Mouse (Mus musculus) kidney, embryonic 15.5 days (tissue): Measurements from ENCODE around the gene Ak1. TPM values are rescaled to one million over a fixed set of nuclear protein-coding genes. Genes with fewer than 3 reads are reported as not detected.

Source experiments
- ATAC-seq: fragments of 200-750 bp; cut with Nextera tagmentation; replicated peaks from 2 replicates; pipeline ENCODE4 v1.8.0; 2017; ENCODE audit warnings: moderate TSS enrichment; ENCODE audit not compliant: low FRiP score
- H3K27ac ChIP-seq: fragments of 300-500 bp; sonication (generic); 2 replicates; pipeline ENCODE4 v1.5.1; 2015; ENCODE audit warnings: mild to moderate bottlenecking, inconsistent platforms
- H3K27me3 ChIP-seq: fragments of 300-500 bp; sonication (generic); 2 replicates; pipeline ENCODE4 v1.6.1; 2015; ENCODE audit warnings: inconsistent platforms
- H3K36me3 ChIP-seq: fragments of 300-500 bp; sonication (generic); 2 replicates; pipeline ENCODE4 v1.6.1; 2015; ENCODE audit warnings: inconsistent platforms
- H3K4me1 ChIP-seq: fragments of 300-500 bp; sonication (generic); 2 replicates; pipeline ENCODE4 v1.6.1; 2015; ENCODE audit warnings: inconsistent platforms
- H3K4me2 ChIP-seq: fragments of 300-500 bp; sonication (generic); 2 replicates; pipeline ENCODE4 v1.6.1; 2015; ENCODE audit warnings: moderate library complexity, mild to moderate bottlenecking, inconsistent platforms
- H3K4me3 ChIP-seq: fragments of 300-500 bp; sonication (generic); replicated peaks from 2 replicates; pipeline ENCODE4 v1.5.1; 2015; ENCODE audit warnings: mild to moderate bottlenecking, inconsistent platforms
- H3K9ac ChIP-seq: fragments of 300-500 bp; sonication (generic); 2 replicates; pipeline ENCODE4 v1.6.1; 2015; ENCODE audit warnings: mild to moderate bottlenecking, inconsistent platforms
- H3K9me3 ChIP-seq: fragments of 300-500 bp; sonication (generic); replicated peaks from 2 replicates; pipeline ENCODE4 v1.6.1; 2016; ENCODE audit warnings: inconsistent platforms
- WGBS: fragments of 180-500 bp; shearing (Covaris S2); methylation state at CpG from one replicate; pipeline ENCODE4 v1.1.7; 2015; ENCODE audit warnings: mixed read lengths; 5-methylcytosine and 5-hydroxymethylcytosine counted together
- polyA plus RNA-seq: library from polyadenylated mRNA; unstranded; fragments of >200 nt; fragmentation: Nextera tagmentation; extraction: Ambion mirVana; gene quantifications from 2 replicates; pipeline ENCODE4 v1.2.1, GENCODE M21; 2015

Ak1 gene
- polyA plus RNA-seq, 1 experiment from 2014 or later: 32.6 TPM

DNA sequence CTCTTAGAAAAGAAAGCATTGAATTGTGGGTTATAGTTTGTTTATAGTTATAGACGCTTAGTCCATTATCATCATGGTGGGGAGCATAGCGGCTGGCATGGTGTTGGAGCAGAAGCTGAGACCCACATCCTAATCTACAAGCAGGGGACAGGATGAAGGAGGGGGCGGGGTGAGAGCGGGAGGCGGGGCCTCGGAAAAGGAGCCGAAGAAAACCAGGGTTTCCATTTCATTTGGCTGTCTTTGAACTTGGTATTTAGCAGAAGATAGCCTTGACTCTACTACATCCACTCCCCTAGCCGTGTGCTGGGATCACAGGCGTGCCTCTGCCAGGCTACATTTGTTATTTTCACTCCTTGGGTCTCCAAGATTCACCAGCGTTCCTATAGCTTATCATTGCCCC, 16.9 kb upstream of the Ak1 start:
- peaks cover 47% of the 10 kb centered on the region for H3K4me1 ChIP-seq
- H3K27ac ChIP-seq: no peak overlapping the region
- no peaks in the 10 kb centered on the region for H3K27me3 ChIP-seq
- no peak overlapping the region for H3K4me3 ChIP-seq
- no peak overlapping the region for H3K9ac ChIP-seq
- H3K4me2 ChIP-seq: no peak overlapping the region
- H3K9me3 ChIP-seq: no peaks in the 10 kb centered on the region
- no peak for ATAC-seq
- WGBS: 47% methylated on average over 10 of the region's 10 CpGs
- no peaks in the 10 kb centered on the region for H3K36me3 ChIP-seq

DNA sequence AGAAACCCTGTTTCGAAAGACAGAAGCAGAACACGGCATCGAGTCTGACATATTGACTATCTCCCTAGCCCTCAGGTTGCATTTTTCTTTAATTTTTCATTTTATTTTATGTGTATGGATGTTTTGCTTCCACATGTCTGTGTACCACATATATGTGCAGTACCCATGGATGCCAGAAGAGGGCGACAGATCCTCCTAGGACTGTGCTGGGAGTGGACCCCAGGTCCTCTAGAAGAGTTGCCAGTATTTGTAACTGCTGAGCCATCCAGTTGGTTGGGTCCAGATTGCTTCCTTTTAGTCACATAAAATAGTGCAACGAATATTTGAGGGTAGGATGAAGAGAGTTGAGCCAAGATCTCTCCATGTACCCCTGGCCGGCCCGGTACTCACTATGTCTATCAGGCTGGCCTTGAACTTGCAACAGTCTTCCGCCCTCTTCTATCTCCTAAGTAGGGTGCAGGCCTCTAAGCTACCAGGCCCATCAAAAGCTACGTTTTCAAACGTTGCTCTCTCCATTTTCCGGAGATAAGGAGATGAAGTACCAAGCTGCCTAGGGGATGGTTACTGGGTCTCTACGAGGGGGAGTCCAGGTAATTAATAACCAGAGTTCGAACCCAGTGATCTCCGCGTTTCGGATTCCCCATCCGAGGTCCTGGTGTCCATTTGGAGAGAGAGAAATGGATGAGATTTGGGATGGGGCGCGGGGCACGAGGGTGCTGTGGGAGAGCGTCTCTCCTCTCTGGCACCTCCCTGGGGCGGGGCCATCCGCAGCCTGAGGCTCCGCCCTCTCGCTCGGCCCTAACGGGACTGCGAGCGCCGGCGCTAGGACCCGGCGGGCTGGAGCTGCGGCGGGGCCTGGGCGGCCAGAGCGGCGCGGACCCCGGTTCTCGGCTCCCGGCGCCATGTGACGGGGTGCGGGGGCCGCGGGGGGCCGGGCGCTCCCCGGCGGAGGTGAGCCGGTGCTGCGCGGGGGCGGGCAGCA, 15.1 kb upstream of the Ak1 start:
- 12% methylated on average over 48 of the region's 55 CpGs for WGBS
- Histone ChIP-seq H3K4me1 (peaks cover 59% of the 10 kb centered on the region), H3K9me3 (no peaks in the 10 kb centered on the region), H3K27ac (peak overlapping the region; percentile 84), H3K36me3 (no peaks in the 10 kb centered on the region), H3K4me2 (peak overlapping the region; percentile 98), H3K27me3 (no peaks in the 10 kb centered on the region), H3K4me3 (peak overlapping the region; percentile 79), H3K9ac (peak overlapping the region; percentile 76)
- peak; percentile 76 for ATAC-seq

DNA sequence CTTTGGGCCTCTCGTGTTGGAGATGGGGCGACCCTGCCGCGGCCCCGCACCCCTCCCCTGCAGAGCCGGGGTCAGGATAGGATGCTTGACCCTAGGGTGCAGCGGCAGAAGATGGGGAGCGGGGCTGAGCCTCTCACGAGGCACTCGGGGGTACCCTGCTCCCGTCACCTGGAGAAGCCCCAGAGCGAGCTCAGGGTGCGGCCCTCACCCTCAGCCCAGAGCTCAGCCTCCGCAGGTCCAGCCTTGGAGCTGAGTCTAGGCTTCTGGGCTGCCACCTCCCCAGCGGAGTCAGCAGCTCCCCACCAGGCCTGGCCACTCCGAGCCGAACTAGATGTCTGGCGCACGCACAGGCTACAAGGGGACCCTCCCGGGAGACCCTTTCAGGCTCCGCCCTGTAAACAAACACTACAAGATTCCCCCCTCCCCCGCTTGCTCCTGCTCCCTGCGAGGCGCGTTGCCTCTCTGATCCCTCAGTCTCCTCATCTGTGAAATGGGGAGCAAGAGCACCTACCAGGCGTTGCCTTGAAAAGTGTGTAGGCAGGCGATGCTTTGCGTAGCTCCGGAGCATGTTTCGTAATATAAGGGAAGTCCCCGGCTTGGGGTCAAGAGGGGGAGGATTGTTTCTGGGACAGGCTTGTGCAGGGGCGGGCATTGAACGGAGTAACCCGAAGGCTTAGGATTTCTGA, 14.2 kb upstream of the Ak1 start:
- peak overlapping the region; percentile 79 for H3K4me3 ChIP-seq
- H3K27ac ChIP-seq: peak overlapping the region; percentile 84
- 5% methylated on average over 34 of the region's 34 CpGs for WGBS
- peak overlapping the region; percentile 98 for H3K4me2 ChIP-seq
- H3K9me3 ChIP-seq: no peaks in the 10 kb centered on the region
- H3K36me3 ChIP-seq: peaks cover 5% of the 10 kb centered on the region; the same call in 1 of the 2 replicates
- peaks cover 49% of the 10 kb centered on the region for H3K4me1 ChIP-seq
- peak; percentile 35 for ATAC-seq
- peak overlapping the region; percentile 76 for H3K9ac ChIP-seq
- H3K27me3 ChIP-seq: no peaks in the 10 kb centered on the region

DNA sequence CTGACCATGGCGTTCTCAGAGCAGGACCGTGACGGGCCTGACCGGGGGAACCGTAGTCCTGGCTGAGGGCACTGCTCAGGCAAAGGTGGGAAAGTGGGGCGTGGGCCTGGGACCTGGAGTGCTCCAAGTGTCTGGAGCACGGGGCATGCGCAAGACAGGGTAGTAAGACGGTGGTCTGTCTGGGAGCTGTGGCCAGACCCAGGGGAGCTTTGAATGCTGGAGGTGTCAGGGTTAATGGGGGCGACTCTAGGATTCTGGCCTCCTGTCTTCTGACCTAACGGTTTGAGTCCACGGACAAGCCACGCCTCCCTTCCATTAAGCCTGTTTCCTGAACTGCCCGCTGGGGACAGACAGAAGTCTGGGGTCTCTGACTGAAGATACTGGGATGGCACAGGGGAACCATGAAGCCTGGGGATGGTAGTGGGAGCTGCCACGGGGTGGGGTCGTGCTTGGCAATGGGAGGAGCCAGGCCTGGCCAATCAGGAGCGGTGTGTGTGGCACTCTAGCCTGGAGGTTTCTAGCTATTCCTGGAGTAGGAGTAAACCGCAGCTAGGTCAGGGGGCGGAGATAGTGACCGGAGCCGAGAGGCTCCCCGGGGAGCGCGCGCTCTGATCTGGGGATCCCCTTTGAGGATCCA, 13.3 kb upstream of the Ak1 start:
- H3K4me3 ChIP-seq: peak overlapping the region; percentile 79
- H3K9me3 ChIP-seq: no peaks in the 10 kb centered on the region
- 0 out of 2 replicates have a peak overlapping the region, but pooled peaks have one; percentile 11 for H3K9ac ChIP-seq
- peak; percentile 61 for ATAC-seq
- no peaks in the 10 kb centered on the region for H3K27me3 ChIP-seq
- WGBS: 5% methylated on average over 25 of the region's 25 CpGs
- peaks cover 46% of the 10 kb centered on the region for H3K4me1 ChIP-seq
- peak overlapping the region; percentile 98 for H3K4me2 ChIP-seq
- peak overlapping the region; percentile 84 for H3K27ac ChIP-seq
- H3K36me3 ChIP-seq: peaks cover 13% of the 10 kb centered on the region

DNA sequence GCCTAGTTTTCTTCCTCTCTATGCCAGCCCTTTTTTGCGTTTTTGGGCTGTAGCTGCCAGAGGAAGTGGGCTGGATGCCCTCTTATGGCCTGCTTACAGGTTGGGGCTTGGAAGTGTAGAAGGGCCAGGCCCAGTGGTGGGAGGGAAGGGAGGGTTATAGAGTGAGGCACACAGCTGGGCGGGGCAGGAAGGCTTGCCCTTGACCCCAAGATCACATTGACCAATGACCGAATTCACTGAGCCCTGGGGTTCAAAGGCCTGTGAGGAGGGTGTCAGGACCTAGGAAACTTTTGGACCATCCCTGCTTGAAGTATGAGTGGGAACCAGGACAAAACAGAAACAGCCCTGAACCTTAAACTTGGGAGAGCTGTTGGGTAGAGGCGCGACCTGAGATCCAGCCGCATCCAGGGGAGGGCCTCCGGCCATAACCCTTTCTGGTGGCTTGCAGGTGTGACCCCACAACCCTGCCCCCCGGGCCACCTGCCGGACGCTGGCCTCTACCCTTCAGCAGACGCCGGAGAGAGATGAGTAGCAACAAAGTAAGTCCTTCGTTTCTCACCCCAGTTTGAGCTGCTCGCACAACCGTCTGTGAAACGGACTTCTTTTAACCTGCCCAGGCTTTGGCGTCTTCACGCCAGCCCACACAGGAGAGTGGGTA, 12.7 kb upstream of the Ak1 start:
- no peaks in the 10 kb centered on the region for H3K27me3 ChIP-seq
- peak overlapping the region; percentile 79 for H3K4me3 ChIP-seq
- H3K9ac ChIP-seq: 0 out of 2 replicates have a peak overlapping the region, but pooled peaks have one; percentile 11
- peaks cover 46% of the 10 kb centered on the region for H3K4me1 ChIP-seq
- 39% methylated on average over 18 of the region's 18 CpGs for WGBS
- H3K27ac ChIP-seq: peak overlapping the region; percentile 84
- peak; percentile 21; the same call in 1 of the 2 replicates for ATAC-seq
- no peaks in the 10 kb centered on the region for H3K9me3 ChIP-seq
- H3K4me2 ChIP-seq: peak overlapping the region; percentile 98
- peaks cover 16% of the 10 kb centered on the region for H3K36me3 ChIP-seq

DNA sequence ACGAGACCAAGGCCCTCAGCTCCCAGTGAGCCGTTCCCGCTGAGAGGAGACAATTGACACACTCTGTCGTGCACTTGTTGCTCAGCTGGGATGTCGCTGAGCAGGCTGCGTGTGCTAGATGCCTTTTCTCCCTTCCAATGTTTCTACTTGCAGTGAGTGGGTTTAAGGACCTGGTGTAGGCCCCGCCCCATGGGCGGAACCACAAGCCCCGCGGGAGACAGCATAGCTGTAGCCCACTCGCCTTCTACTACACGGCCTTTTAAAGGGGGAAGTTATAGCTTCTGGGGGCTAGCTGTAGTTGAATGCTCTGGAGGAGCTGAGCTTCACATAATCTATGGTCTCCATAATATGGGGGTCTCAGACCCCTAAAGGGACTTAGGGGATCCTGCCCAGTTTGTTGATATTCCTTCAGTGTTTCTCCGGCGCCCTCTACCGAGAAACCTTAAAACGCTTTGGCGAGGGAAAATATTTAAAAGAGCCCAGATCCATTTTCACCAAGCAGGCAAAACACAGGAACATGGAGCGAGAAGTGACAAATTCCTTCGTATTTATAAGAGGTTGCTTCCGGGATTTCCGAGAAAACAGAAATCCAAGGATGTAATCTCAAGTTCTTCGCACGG, 10.8 kb upstream of the Ak1 start:
- no peak overlapping the region; the same call in 1 of the 2 replicates for H3K9ac ChIP-seq
- H3K36me3 ChIP-seq: peaks cover 28% of the 10 kb centered on the region
- no peak for ATAC-seq
- H3K4me3 ChIP-seq: peak overlapping the region; percentile 49
- 17% methylated on average over 23 of the region's 23 CpGs for WGBS
- H3K4me2 ChIP-seq: peak overlapping the region; percentile 70
- H3K27me3 ChIP-seq: no peaks in the 10 kb centered on the region
- peak overlapping the region; percentile 30 for H3K27ac ChIP-seq
- H3K9me3 ChIP-seq: no peaks in the 10 kb centered on the region
- peaks cover 46% of the 10 kb centered on the region for H3K4me1 ChIP-seq

DNA sequence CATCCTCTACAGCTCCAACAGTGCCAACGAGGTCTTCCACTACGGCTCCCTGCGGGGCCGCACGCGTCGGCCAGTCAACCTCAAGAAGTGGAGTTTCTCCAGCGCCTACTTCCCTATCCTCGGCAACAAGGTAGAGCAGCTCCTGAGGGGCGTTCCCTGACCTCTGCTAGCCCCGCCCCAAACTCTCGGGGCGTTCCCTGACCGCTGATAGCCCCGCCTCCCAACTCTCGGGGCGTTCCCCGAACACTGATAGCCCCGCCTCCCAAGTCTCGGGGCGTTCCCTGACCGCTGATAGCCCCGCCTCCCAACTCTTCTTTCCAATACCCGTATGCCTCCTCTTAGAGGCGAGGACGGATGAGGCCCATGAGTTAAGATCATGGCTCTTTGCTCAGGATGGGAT, 9.3 kb upstream of the Ak1 start:
- H3K4me2 ChIP-seq: no peak overlapping the region
- 75% methylated on average over 26 of the region's 26 CpGs for WGBS
- no peak for ATAC-seq

DNA sequence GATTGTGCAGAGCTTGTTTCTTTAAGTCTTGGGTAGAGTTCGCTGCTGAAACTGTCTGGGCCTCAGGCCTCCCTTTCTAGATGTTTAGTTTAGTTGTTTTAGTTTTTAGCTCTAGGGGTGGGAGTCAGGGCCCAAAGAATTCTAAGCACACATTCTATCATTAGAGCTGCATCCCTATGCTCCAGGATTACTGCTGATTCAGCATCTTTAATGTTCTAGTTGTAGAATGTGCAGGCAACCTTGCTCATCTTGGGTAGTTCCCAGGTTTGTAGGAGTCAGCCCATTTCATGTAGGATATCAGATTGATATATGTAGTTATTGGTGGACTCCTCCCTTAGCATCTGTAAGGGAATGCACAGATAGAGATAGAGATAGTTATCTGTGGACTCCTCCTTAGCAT, 4.4 kb upstream of the Ak1 start:
- Histone ChIP-seq H3K4me3 (no peak overlapping the region), H3K9me3 (peaks cover 4% of the 10 kb centered on the region; the same call in 1 of the 2 replicates), H3K9ac (no peak overlapping the region), H3K4me2 (no peak overlapping the region), H3K27ac (no peak overlapping the region), H3K36me3 (peaks cover 48% of the 10 kb centered on the region), H3K4me1 (peaks cover 42% of the 10 kb centered on the region), H3K27me3 (no peaks in the 10 kb centered on the region)
- no peak for ATAC-seq
- 95% methylated on average over 1 of the region's 1 CpGs for WGBS

More for the DNA sequence above, 9.3 kb upstream of the Ak1 start:
- Histone ChIP-seq H3K4me3 (no peak overlapping the region), H3K27me3 (no peaks in the 10 kb centered on the region), H3K27ac (no peak overlapping the region), H3K4me1 (peaks cover 36% of the 10 kb centered on the region), H3K36me3 (peaks cover 41% of the 10 kb centered on the region), H3K9me3 (0 out of 2 replicates have a peak, but pooled peaks cover under 1% of the 10 kb centered on the region), H3K9ac (no peak overlapping the region)

DNA sequence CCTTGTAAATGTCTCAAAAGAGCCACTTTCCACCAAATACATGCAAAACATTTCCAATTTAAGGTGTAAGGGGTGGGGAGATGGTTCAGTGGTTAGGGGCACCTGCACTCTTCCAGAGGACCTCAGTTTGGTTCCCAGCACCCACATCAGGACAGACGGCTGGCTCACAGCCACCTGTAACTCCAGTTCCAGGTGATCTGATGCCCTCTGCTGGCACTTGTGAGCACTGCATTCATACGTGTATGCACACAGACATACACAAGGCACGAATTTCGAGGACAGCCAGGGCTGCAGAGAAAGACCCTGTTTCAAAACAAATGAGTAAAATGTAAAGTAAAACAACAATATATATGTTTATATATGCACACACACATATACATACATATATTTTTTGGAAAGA, 4.0 kb upstream of the Ak1 start:
- H3K9ac ChIP-seq: no peak overlapping the region
- peaks cover 4% of the 10 kb centered on the region; the same call in 1 of the 2 replicates for H3K9me3 ChIP-seq
- H3K4me2 ChIP-seq: no peak overlapping the region
- peaks cover 44% of the 10 kb centered on the region for H3K4me1 ChIP-seq
- 93% methylated on average over 4 of the region's 4 CpGs for WGBS
- no peak overlapping the region for H3K27ac ChIP-seq
- peaks cover 43% of the 10 kb centered on the region for H3K36me3 ChIP-seq
- no peaks in the 10 kb centered on the region for H3K27me3 ChIP-seq
- no peak overlapping the region for H3K4me3 ChIP-seq
- no peak for ATAC-seq

DNA sequence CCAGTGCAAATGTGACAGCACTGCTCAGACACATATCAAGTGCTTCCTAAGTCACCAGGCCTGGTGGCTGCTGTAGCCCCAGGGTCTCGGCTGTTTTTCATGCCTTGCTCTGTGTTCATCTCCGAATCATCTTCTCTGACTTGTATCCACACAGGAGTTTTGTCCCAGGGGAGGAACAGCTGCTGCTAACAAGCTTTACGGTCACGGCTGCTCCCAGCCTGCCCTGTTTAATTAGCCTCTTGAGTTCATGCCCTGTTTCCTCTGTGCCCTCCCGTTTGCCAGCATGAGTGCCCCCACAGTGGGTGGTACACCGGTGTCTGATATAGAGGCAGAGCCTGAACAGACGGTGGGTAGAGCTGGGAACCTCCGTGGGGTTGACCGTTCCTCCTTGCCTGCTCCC, 3.5 kb upstream of the Ak1 start:
- H3K36me3 ChIP-seq: peaks cover 40% of the 10 kb centered on the region
- no peak overlapping the region for H3K4me3 ChIP-seq
- peaks cover 44% of the 10 kb centered on the region for H3K4me1 ChIP-seq
- no peak for ATAC-seq
- H3K9ac ChIP-seq: no peak overlapping the region
- WGBS: 60% methylated on average over 9 of the region's 9 CpGs
- H3K27me3 ChIP-seq: no peaks in the 10 kb centered on the region
- H3K9me3 ChIP-seq: peaks cover 4% of the 10 kb centered on the region; the same call in 1 of the 2 replicates
- no peak overlapping the region for H3K27ac ChIP-seq
- no peak overlapping the region for H3K4me2 ChIP-seq
